Mouse (Mus musculus): ENCODE data around the gene Fcrla. TPM values are rescaled to one million over a fixed set of nuclear protein-coding genes. Genes with fewer than 3 reads are reported as not detected.
A peak's percentile ranks its signal among the peaks of the same experiment; 100 is the strongest.

Gene Fcrla
- total and polyA plus RNA-seq, 3 experiments = 0.39 to 2.2 (median 0.89) TPM

DNA sequence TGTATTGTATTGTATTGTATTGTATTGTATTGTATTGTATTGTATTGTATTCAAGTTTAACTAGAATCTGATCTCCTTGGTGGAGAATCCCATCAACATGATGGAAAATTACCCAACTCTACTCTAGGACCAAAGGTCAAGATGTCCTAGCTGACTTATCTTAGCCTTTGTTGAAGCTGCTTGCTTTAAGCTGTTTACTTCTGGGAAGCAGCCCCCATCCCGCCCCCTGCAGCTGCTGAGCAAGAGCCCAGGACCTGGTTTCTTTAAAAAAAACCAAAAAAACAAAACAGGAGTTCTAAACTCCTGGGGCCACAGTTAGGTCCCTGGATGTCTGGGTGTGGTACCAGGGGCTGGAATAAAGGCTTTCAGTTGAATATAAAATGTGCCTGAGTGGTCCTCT lies 35.1 kb downstream of the Fcrla start:
- H3K9ac ChIP-seq (ENCODE audit: low read depth, low read length) = no peak overlapping the region
- WGBS = 71% methylated on average over 1 of the region's 1 CpGs
- intact Hi-C loops (cut with DNase I) = no loop called here
- TF ChIP-seq EP300 (IDR thresholded peaks at IDR 0.05; ENCODE audit: insufficient read depth, low read depth, low read length) (no peak), POLR2A (IDR thresholded peaks at IDR 0.05; ENCODE audit: insufficient read depth, low read depth, low read length) (no peak), CTCF (IDR thresholded peaks at IDR 0.05) (no peak)
- H3K36me3 ChIP-seq (ENCODE audit: control insufficient read depth, insufficient read depth, low read length) = no peaks in the 10 kb centered on the region
- H3K27me3 ChIP-seq (ENCODE audit: control insufficient read depth, insufficient read depth, low read length) = no peaks in the 10 kb centered on the region
- no peak for DNase-seq
- H3K27ac ChIP-seq = no peak overlapping the region
- H3K79me2 ChIP-seq (replicated peaks; ENCODE audit: control insufficient read depth, insufficient read depth, low read length) = no peaks in the 10 kb centered on the region
- H3K4me3 ChIP-seq = no peak overlapping the region
- H3K4me1 ChIP-seq (ENCODE audit: control insufficient read depth, insufficient read depth, low read length) = no peaks in the 10 kb centered on the region; the same call in 1 of the 2 replicates

GRCm38 (mm10) chr1:170891646-170892045 lies 35.7 kb downstream of the Fcrla start:
- no peak for DNase-seq
- Histone ChIP-seq H3K79me2 (replicated peaks; ENCODE audit: control insufficient read depth, insufficient read depth, low read length) (no peaks in the 10 kb centered on the region), H3K27me3 (ENCODE audit: control insufficient read depth, insufficient read depth, low read length) (no peaks in the 10 kb centered on the region), H3K4me3 (no peak overlapping the region), H3K9ac (ENCODE audit: low read depth, low read length) (no peak overlapping the region), H3K27ac (no peak overlapping the region), H3K4me1 (ENCODE audit: control insufficient read depth, insufficient read depth, low read length) (no peaks in the 10 kb centered on the region; the same call in 1 of the 2 replicates), H3K36me3 (ENCODE audit: control insufficient read depth, insufficient read depth, low read length) (no peaks in the 10 kb centered on the region)
- 62% methylated on average over 2 of the region's 2 CpGs for WGBS
- TF ChIP-seq CTCF (IDR thresholded peaks at IDR 0.05) (no peak), EP300 (IDR thresholded peaks at IDR 0.05; ENCODE audit: insufficient read depth, low read depth, low read length) (no peak), POLR2A (IDR thresholded peaks at IDR 0.05; ENCODE audit: insufficient read depth, low read depth, low read length) (no peak)
- intact Hi-C loops (cut with DNase I) = no loop called here

DNA sequence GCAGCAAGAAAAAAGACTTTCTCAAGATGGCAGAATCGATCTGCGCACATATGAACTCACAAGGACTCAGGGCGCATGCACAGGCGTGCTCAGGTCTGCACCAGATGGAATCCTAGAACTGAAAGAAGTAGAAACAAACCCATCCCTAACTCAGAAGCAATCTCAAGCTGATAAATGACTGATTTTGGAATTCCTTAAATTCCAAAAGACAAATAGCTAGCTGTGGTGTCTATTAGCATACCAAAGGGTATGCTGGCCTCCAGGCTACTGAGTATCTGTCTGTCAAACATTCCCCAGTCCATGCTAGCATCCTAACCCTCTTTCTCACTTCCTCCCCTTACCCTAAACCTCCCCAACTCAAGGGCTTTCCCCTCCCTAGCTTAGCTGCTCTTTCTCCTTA lies 38.1 kb downstream of the Fcrla start:
- Histone ChIP-seq H3K4me3 (no peak overlapping the region), H3K79me2 (replicated peaks; ENCODE audit: control insufficient read depth, insufficient read depth, low read length) (no peaks in the 10 kb centered on the region; the same call in 1 of the 2 replicates), H3K27me3 (ENCODE audit: control insufficient read depth, insufficient read depth, low read length) (no peaks in the 10 kb centered on the region), H3K4me1 (ENCODE audit: control insufficient read depth, insufficient read depth, low read length) (peaks cover 2% of the 10 kb centered on the region), H3K27ac (no peak overlapping the region), H3K36me3 (ENCODE audit: control insufficient read depth, insufficient read depth, low read length) (no peaks in the 10 kb centered on the region; the same call in 1 of the 2 replicates), H3K9ac (ENCODE audit: low read depth, low read length) (no peak overlapping the region)
- intact Hi-C loops (cut with DNase I) = no loop called here
- TF ChIP-seq EP300 (IDR thresholded peaks at IDR 0.05; ENCODE audit: insufficient read depth, low read depth, low read length) = no peak
- no peak for TF ChIP-seq CTCF (IDR thresholded peaks at IDR 0.05)
- TF ChIP-seq POLR2A (IDR thresholded peaks at IDR 0.05; ENCODE audit: insufficient read depth, low read depth, low read length) = no peak
- 86% methylated on average over 4 of the region's 4 CpGs for WGBS
- DNase-seq = no peak

- TF ChIP-seq POLR2A (IDR thresholded peaks at IDR 0.05; ENCODE audit: insufficient read depth, low read depth, low read length) (no peak), EP300 (IDR thresholded peaks at IDR 0.05; ENCODE audit: insufficient read depth, low read depth, low read length) (no peak), CTCF (IDR thresholded peaks at IDR 0.05) (no peak)
- Histone ChIP-seq H3K27ac (no peak overlapping the region), H3K27me3 (ENCODE audit: control insufficient read depth, insufficient read depth, low read length) (no peaks in the 10 kb centered on the region), H3K9ac (ENCODE audit: low read depth, low read length) (no peak overlapping the region), H3K79me2 (replicated peaks; ENCODE audit: control insufficient read depth, insufficient read depth, low read length) (no peaks in the 10 kb centered on the region; the same call in 1 of the 2 replicates), H3K4me3 (no peak overlapping the region), H3K4me1 (ENCODE audit: control insufficient read depth, insufficient read depth, low read length) (peaks cover 2% of the 10 kb centered on the region), H3K36me3 (ENCODE audit: control insufficient read depth, insufficient read depth, low read length) (no peaks in the 10 kb centered on the region; the same call in 1 of the 2 replicates)
- intact Hi-C loops (cut with DNase I) = no loop called here
- DNase-seq = no peak
- 54% methylated on average over 6 of the region's 6 CpGs for WGBS
Measured at GRCm38 (mm10) chr1:170886044-170886458, 41.3 kb downstream of the Fcrla start.

DNA sequence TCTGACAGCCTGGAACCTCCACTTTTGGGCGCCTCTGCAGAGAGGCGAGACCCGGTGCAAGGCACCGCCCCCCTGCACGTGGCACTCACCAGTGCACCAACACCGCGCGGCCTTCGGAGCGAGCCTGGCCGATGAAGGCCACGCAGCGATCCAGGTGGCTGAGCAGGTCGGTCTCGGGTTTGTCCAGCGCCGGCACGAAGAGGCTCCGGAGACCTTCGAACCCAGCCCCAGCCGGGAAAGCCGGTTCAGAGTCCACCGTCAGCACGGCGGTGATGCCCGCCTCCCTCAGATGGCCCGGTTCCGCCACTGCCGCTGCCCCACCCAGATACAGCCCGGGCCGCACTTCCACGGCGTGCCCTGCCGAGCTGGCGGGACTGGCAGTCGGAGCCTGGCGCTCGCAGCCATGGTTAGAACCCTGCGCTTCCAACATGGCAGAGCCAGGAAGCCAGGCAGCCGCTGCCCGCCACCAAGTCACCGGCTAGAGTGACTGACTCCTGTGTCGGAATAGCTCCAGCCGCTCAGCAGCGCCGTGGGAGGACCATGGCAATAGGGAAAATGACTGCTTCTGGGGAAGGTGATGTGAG lies 42.3 kb downstream of the Fcrla start, which contains the start of the genes Gm26620 and Dusp12:
Gm26620 (plus strand) TSS at position 88 of the 584 bp plus-strand sequence.
Dusp12 (minus strand) TSS at position 563 of the 584 bp plus-strand sequence.
- Histone ChIP-seq H3K27me3 (ENCODE audit: control insufficient read depth, insufficient read depth, low read length) (no peaks in the 10 kb centered on the region), H3K9ac (ENCODE audit: low read depth, low read length) (peak within 1 kb of the TSS; percentile 97), H3K4me3 (peak within 1 kb of the TSS; percentile 85), H3K27ac (peak within 1 kb of the TSS; percentile 82), H3K79me2 (replicated peaks; ENCODE audit: control insufficient read depth, insufficient read depth, low read length) (no peaks in the 10 kb centered on the region; the same call in 1 of the 2 replicates), H3K4me1 (ENCODE audit: control insufficient read depth, insufficient read depth, low read length) (peaks cover 2% of the 10 kb centered on the region), H3K36me3 (ENCODE audit: control insufficient read depth, insufficient read depth, low read length) (peaks cover under 1% of the 10 kb centered on the region; the same call in 1 of the 2 replicates)
- peak; percentile 86 to 88 for DNase-seq
- WGBS = under 1% methylated on average over 46 of the region's 46 CpGs
- TF ChIP-seq POLR2A (IDR thresholded peaks at IDR 0.05; ENCODE audit: insufficient read depth, low read depth, low read length) = peak; percentile 48; the same call in 1 of the 2 replicates
- peak; percentile 87 for TF ChIP-seq CTCF (IDR thresholded peaks at IDR 0.05)
- TF ChIP-seq EP300 (IDR thresholded peaks at IDR 0.05; ENCODE audit: insufficient read depth, low read depth, low read length) = no peak
- intact Hi-C loops (cut with DNase I) = loop anchor here (1.0 kb wide), 1 partner anchor 18 kb away; the partner anchor contains the start of gene Atf6

DNA sequence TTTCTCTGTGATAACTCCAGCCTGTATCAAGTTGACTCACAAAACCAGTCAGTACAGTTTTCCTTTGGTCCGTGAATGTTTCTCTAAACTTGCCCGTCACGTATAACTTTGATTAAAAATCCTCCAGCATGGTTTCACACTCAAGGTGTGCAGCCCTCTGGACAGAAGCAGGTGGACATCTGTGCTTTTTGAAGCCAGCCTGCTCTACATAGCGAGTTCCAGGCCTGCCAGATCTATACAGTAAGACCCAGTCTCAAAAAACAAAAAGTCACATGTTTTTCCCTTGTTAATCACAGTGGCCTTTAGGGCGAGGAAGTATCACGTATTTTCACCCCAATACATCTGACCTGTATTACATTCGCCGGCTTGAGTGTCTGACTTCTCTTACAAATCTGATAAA lies 43.0 kb downstream of the Fcrla start:
- Histone ChIP-seq H3K27ac (no peak overlapping the region), H3K36me3 (ENCODE audit: control insufficient read depth, insufficient read depth, low read length) (peaks cover 2% of the 10 kb centered on the region; the same call in 1 of the 2 replicates), H3K79me2 (replicated peaks; ENCODE audit: control insufficient read depth, insufficient read depth, low read length) (no peaks in the 10 kb centered on the region; the same call in 1 of the 2 replicates), H3K4me1 (ENCODE audit: control insufficient read depth, insufficient read depth, low read length) (peaks cover 2% of the 10 kb centered on the region), H3K4me3 (peak overlapping the region; percentile 85), H3K27me3 (ENCODE audit: control insufficient read depth, insufficient read depth, low read length) (no peaks in the 10 kb centered on the region), H3K9ac (ENCODE audit: low read depth, low read length) (peak overlapping the region; percentile 97; the same call in 1 of the 2 replicates)
- no peak for DNase-seq
- intact Hi-C loops (cut with DNase I) = no loop called here
- 19% methylated on average over 8 of the region's 8 CpGs for WGBS
- TF ChIP-seq POLR2A (IDR thresholded peaks at IDR 0.05; ENCODE audit: insufficient read depth, low read depth, low read length) (no peak), CTCF (IDR thresholded peaks at IDR 0.05) (no peak), EP300 (IDR thresholded peaks at IDR 0.05; ENCODE audit: insufficient read depth, low read depth, low read length) (no peak)

Measured in heart, adult 2 months (tissue).